Mouse (Mus musculus) lung, postnatal 0 days (tissue): ENCODE results near the gene Radil.

Source experiments
- CTCF ChIP-seq: IDR thresholded peaks from 2 replicates; pipeline ENCODE4 v1.5.1; 2016; ENCODE audit warnings: antibody characterized with exemption, mild to moderate bottlenecking
- EP300 ChIP-seq: IDR thresholded peaks from 2 replicates; pipeline ENCODE4 v1.6.1; 2016; ENCODE audit warnings: antibody characterized with exemption, mild to moderate bottlenecking, control low read depth

- TF ChIP-seq CTCF (no peak), EP300 (no peak)
Observed at GRCm38 (mm10) chr5:142512112-142512511, 38.8 kb downstream of the Radil start.
